Mouse (Mus musculus): ENCODE results near the gene Thy1. TPM values are rescaled to one million over a fixed set of nuclear protein-coding genes. Genes with fewer than 3 reads are reported as not detected.
A peak's percentile ranks its signal among the peaks of the same experiment; 100 is the strongest.

Gene Thy1
- polyA plus RNA-seq, 1 experiment from 2014 or later = 0.15 TPM

DNA sequence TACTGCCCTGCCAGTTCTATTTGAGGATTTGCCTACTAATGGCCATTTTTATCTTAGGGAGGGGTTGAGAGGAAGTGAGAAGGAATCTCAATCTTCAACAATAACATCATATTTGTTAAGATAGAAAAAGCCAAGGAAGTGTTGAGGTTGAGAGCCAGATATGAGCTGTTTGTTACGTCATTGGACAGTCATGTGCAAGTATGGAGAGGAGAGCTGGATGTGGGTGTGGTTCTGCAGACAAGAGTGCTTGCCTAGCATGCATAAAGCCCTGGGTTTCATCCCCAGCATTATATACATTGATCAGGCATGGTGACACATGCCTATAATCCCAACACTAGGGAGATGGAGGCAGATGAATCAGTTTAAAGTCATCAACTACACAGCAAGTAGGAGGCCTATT is 10.8 kb downstream of the Thy1 start:
- no peak for DNase-seq (ENCODE audit: low spot score)
- Histone ChIP-seq H3K27ac (no peak overlapping the region), H3K4me1 (no peaks in the 10 kb centered on the region), H3K36me3 (no peaks in the 10 kb centered on the region), H3K4me3 (no peak overlapping the region), H3K9me3 (no peaks in the 10 kb centered on the region), H3K27me3 (ENCODE audit: insufficient read depth, poor library complexity, severe bottlenecking) (peaks cover 14% of the 10 kb centered on the region; the same call in 1 of the 2 replicates)
- 50% methylated on average over 1 of the region's 1 CpGs for WGBS

DNA sequence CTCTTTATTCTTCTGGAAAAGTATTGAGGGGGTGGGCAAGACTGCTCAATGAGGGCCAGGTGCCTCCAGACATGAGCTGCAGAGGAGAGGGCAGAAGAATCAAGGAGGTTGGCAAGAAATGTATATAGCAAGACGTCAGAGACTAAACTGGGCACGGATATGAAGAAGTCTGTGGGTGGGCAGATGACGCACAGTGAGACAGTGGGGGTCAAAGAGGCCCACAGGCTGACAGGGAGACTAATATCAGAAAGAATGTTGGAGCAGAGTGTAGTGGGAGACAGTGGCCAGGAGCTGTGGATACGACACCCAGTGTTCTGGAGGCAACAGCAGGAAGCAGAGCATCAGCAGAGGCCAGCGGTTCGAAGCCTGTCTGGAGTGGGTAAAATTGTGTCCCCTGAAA is 15.4 kb downstream of the Thy1 start:
- Histone ChIP-seq H3K36me3 (no peaks in the 10 kb centered on the region), H3K27ac (no peak overlapping the region), H3K9me3 (no peaks in the 10 kb centered on the region), H3K4me1 (no peaks in the 10 kb centered on the region), H3K27me3 (ENCODE audit: insufficient read depth, poor library complexity, severe bottlenecking) (peaks cover 18% of the 10 kb centered on the region; the same call in 1 of the 2 replicates), H3K4me3 (no peak overlapping the region)
- WGBS = 65% methylated on average over 6 of the region's 6 CpGs
- no peak for DNase-seq (ENCODE audit: low spot score)

DNA sequence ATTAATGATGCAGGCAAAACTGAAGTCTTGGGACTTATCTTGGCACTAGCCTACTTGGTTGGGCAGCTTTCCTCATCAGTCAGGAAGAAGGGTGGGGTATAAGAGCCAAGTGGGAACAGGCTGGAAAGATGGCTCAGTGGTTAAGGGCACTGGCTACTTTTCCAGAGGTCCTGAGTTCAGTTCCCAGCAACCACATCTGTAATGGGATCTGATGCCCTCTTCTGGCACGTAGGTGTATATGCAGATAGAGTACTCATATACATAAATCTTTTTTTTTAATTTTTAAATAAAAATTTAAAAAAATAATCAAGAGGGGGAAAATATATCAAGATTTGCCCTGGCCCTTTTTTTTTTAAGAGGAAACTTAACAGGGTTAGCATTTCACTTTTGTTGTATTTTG is 22.0 kb downstream of the Thy1 start:
- Histone ChIP-seq H3K4me3 (no peak overlapping the region), H3K27ac (no peak overlapping the region), H3K4me1 (peaks cover 25% of the 10 kb centered on the region), H3K9me3 (no peaks in the 10 kb centered on the region), H3K36me3 (no peaks in the 10 kb centered on the region), H3K27me3 (ENCODE audit: insufficient read depth, poor library complexity, severe bottlenecking) (0 out of 2 replicates have a peak, but pooled peaks cover 6% of the 10 kb centered on the region)
- no peak for DNase-seq (ENCODE audit: low spot score)
- WGBS = 33% methylated on average over 1 of the region's 1 CpGs

DNA sequence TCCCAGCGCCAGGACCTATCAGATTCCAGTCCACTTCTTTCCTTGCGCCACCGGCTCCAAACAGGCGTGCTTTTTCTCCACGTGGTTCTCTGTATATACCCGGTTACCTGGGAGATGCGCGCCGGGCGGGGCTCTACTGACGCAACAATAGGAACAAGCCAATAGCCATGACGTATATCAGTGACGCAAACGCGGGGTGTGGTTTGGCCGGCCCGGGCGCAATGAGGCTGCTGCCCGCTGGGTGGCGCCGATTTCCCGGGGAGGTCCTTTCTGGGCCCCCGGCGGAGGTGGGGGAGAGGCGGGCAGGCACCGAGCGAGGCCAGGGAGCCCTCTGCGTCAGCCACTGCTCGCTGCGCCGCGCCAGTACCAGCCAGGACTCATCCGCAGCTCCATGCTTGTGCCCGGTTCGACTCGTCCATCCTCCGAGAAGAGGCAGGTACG is 23.6 kb downstream of the Thy1 start, which contains the start of gene Usp2:
Gene Usp2 (plus strand): TSS at position 237 of the 441 bp plus-strand sequence.
- H3K4me3 ChIP-seq = peak within 1 kb of the TSS; percentile 61
- H3K27ac ChIP-seq = peak within 1 kb of the TSS; percentile 80
- DNase-seq (ENCODE audit: low spot score) = peak; percentile 99
- H3K36me3 ChIP-seq = no peaks in the 10 kb centered on the region
- H3K27me3 ChIP-seq (ENCODE audit: insufficient read depth, poor library complexity, severe bottlenecking) = no peaks in the 10 kb centered on the region
- H3K9me3 ChIP-seq = no peaks in the 10 kb centered on the region
- WGBS = 0% methylated on average over 38 of the region's 38 CpGs
- peaks cover 41% of the 10 kb centered on the region for H3K4me1 ChIP-seq

DNA sequence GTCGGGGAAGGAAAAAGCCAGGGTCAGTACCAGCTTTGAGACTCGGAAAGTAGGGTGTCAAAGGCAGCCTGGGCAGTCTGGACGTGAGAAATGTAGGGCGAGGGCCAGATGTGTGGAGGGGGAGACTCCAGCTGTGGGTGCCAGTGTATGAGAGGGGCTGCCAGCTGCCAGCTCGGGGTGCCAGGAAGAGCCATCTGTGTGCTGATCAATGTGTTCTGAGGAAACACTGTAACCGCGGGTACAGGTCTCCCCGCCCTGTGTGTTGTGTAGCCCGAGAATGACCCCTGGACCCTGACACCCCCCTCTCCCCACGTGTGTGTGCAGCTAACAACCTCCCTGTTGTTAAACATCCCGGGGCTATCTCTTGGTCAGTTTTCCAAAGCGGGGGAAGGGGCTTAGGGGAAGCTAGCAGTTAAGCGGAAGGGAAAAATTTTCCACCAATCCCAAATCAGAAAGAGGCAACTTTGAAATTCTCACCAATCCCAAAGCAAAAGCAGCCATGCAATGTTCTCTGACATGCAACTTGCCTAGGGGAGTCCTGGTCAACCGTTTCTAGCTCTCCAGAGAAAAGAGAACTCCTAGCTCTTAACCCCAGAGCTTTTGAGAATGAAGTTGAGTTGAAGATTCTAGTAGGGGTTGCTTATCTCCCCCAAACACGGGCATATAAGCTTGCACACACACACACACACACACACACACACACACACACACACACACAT is 24.2 kb downstream of the Thy1 start:
- no peaks in the 10 kb centered on the region for H3K27me3 ChIP-seq (ENCODE audit: insufficient read depth, poor library complexity, severe bottlenecking)
- peaks cover 47% of the 10 kb centered on the region for H3K4me1 ChIP-seq
- DNase-seq (ENCODE audit: low spot score) = no peak
- H3K9me3 ChIP-seq = no peaks in the 10 kb centered on the region
- H3K4me3 ChIP-seq = peak overlapping the region; percentile 61
- peak overlapping the region; percentile 80 for H3K27ac ChIP-seq
- WGBS = 4% methylated on average over 15 of the region's 15 CpGs
- H3K36me3 ChIP-seq = no peaks in the 10 kb centered on the region

DNA sequence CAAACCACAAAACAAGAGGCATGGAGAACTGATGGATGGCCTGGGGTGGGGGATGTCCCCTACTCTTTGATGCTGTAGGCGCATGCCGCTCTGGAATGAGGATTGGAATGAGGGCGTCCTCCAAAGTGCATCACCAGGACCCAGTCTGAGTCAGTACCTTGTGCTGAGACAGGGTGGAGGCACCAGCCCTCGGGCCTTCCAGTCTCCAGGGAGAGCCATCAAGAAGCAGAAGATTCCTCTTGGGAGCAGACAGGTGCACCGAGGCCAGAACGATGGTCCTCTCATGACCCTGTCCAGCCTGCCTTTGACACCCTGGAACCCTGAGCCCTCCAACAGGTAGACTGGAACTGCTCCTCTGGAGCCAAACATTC is 24.8 kb downstream of the Thy1 start:
- H3K4me1 ChIP-seq = peaks cover 53% of the 10 kb centered on the region
- peak overlapping the region; percentile 61 for H3K4me3 ChIP-seq
- H3K27me3 ChIP-seq (ENCODE audit: insufficient read depth, poor library complexity, severe bottlenecking) = no peaks in the 10 kb centered on the region
- peak overlapping the region; percentile 80 for H3K27ac ChIP-seq
- WGBS = 54% methylated on average over 6 of the region's 6 CpGs
- no peak for DNase-seq (ENCODE audit: low spot score)
- H3K9me3 ChIP-seq = no peaks in the 10 kb centered on the region
- H3K36me3 ChIP-seq = no peaks in the 10 kb centered on the region

DNA sequence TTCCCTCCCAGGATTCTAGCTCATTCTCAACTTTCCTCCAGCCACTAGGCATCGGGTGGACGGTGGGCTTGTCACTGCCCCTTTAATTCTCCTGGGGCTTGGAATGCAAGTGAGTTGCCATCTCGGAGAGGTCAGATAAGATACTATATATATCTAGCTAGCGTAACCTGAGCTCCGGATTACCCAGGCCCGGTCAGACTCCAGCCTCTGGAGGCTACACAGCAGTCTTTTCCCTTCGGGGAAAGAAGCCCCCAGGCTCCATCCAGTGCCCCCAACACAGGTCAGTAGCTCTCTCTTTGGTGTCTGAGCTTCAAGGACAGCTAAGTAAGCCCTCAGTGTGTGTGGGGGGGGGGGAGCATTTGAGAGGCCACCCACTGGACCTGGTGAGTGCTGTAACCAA is 26.1 kb downstream of the Thy1 start:
- Histone ChIP-seq H3K27me3 (ENCODE audit: insufficient read depth, poor library complexity, severe bottlenecking) (no peaks in the 10 kb centered on the region), H3K9me3 (no peaks in the 10 kb centered on the region), H3K36me3 (no peaks in the 10 kb centered on the region; the same call in 1 of the 2 replicates), H3K27ac (peak overlapping the region; percentile 90), H3K4me3 (peak overlapping the region; percentile 56), H3K4me1 (peaks cover 60% of the 10 kb centered on the region)
- WGBS = 2% methylated on average over 7 of the region's 7 CpGs
- DNase-seq (ENCODE audit: low spot score) = no peak

DNA sequence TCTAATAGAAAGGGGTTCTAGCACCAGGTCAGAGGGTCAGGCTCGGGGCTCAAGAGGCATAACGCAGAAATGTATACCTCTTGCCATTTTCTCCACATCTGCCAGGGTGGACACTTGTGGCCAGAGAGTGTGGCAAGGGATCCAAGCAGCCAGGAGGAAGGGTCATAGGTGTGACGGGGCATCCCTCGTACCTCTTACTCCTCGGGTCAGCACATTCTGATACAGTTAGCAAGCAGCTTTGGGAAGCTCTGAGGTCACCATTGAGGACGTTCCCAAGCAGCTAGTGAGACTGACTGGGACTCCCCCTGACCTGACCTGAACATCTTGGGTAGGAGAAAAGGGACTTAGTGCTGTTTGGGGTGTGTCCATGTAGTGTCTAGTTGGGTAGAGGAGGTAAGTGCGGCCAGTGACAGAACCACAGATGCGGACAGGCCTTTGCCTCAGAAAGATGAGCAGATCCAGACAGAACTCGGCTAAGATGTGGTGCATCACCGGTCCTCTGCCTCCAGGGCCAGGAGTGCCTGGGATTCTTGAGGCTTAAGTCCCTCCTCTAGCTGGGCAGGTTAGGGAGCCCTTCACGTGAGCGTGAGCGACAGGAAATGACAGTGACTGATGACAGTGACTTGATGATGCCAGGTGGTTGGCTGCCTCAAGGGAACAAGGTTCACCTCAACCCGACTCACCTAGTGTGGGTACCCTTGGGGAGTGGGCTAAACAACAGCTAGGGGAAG is 27.1 kb downstream of the Thy1 start:
- peaks cover 3% of the 10 kb centered on the region; the same call in 1 of the 2 replicates for H3K36me3 ChIP-seq
- H3K27ac ChIP-seq = peak overlapping the region; percentile 90
- no peaks in the 10 kb centered on the region for H3K9me3 ChIP-seq
- DNase-seq (ENCODE audit: low spot score) = no peak
- peak overlapping the region; percentile 56 for H3K4me3 ChIP-seq
- WGBS = 30% methylated on average over 14 of the region's 14 CpGs
- H3K4me1 ChIP-seq = peaks cover 64% of the 10 kb centered on the region
- H3K27me3 ChIP-seq (ENCODE audit: insufficient read depth, poor library complexity, severe bottlenecking) = no peaks in the 10 kb centered on the region

DNA sequence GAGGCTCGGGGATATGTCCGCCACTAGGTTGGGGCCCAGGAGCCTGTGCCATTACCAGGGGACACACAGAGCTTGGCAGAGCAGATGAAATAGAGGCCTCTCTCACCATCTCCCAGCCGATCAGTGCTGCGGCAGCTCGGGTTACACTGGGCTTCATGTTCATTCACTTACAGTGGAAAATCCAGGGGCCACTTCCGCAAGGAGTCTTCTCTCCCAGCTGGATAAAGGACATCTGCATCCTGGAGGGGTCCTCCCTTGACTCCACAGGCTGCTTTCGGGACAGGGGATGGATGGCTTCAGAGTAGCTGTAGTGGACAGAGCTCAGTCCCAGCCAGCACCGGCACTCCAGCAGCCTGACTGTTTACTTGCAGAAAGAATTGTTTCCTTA is 27.7 kb downstream of the Thy1 start:
- H3K27ac ChIP-seq = peak overlapping the region; percentile 90
- no peak for DNase-seq (ENCODE audit: low spot score)
- 17% methylated on average over 8 of the region's 8 CpGs for WGBS
- H3K9me3 ChIP-seq = no peaks in the 10 kb centered on the region
- H3K4me3 ChIP-seq = peak overlapping the region; percentile 56
- no peaks in the 10 kb centered on the region for H3K27me3 ChIP-seq (ENCODE audit: insufficient read depth, poor library complexity, severe bottlenecking)
- peaks cover 69% of the 10 kb centered on the region for H3K4me1 ChIP-seq
- peaks cover 9% of the 10 kb centered on the region for H3K36me3 ChIP-seq

DNA sequence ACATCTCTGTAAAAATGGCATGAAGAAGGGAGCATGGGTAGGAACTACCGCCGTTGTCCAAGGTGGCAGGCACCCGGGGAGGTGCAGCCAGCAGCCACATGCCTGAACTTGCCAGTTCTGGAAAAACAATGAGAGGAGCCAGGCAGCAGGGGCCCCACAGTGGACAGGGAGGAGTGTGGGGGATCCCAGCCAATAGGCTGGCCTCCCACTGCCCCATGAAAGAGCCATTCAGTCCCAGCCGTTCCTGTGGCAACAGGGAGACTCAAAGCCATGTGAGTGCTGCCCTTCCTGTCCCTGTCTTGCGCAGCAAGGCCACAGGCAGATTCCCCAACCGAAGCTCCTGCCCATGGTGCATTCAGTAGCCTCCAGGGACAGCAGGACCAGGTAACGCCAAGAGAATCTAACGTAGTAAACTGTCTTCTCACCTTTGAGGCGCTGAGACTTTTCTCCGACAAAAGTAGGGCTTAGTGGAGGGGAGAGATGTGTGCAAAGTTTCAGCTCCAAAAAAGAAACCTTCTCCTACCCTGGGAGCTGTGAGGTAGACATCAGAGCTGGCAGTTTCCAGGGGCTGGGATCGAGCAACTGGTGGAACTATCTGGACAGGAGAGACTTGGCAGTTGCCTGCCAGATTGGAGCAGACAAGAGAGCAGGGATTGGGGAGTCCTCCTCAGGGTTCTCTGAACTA is 28.9 kb downstream of the Thy1 start:
- peak overlapping the region; percentile 77 for H3K27ac ChIP-seq
- no peaks in the 10 kb centered on the region for H3K27me3 ChIP-seq (ENCODE audit: insufficient read depth, poor library complexity, severe bottlenecking)
- 28% methylated on average over 11 of the region's 11 CpGs for WGBS
- H3K9me3 ChIP-seq = no peaks in the 10 kb centered on the region
- peaks cover 13% of the 10 kb centered on the region for H3K36me3 ChIP-seq
- H3K4me3 ChIP-seq = peak overlapping the region; percentile 12; the same call in 1 of the 2 replicates
- peaks cover 81% of the 10 kb centered on the region for H3K4me1 ChIP-seq
- peak; percentile 86 for DNase-seq (ENCODE audit: low spot score)

DNA sequence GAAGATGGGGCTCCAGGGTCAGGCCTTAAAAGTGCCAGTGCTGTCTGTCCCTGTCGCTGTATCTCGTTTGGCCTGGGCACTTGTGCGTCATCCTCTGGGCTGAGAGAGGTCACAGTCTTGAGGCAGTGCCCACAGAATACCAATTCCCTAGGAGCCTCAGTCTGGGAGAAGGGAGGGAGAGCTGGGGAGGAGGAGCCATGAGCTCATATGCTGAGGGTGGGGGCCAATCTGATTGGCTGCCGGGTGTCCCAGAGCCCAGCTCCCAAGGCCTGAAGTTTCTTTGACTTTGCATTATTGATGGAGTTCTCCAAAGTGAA is 29.4 kb downstream of the Thy1 start:
- H3K27me3 ChIP-seq (ENCODE audit: insufficient read depth, poor library complexity, severe bottlenecking) = no peaks in the 10 kb centered on the region
- 24% methylated on average over 4 of the region's 4 CpGs for WGBS
- peak overlapping the region; percentile 77 for H3K27ac ChIP-seq
- peaks cover 82% of the 10 kb centered on the region for H3K4me1 ChIP-seq
- DNase-seq (ENCODE audit: low spot score) = no peak
- peak overlapping the region; percentile 12; the same call in 1 of the 2 replicates for H3K4me3 ChIP-seq
- peaks cover 14% of the 10 kb centered on the region for H3K36me3 ChIP-seq
- no peaks in the 10 kb centered on the region for H3K9me3 ChIP-seq

DNA sequence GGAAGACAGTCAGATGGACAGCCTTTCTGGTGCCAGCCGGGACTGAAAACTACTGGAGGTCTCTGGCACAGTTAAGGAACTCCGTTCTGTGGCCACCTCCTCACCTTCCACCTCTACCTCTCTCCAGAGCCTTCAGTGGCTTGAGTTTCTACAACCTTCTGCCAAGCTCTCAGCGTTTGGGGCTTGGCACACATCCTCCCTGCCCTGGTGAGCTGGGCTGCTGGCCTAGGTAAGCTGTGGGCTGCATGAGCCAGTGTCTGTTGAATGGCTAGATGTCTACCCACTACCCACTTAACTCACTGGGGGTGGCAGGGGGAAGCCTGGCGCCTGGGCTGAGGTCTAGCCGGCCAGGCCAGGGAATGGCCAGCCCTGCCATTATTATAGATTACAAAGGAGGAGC is 29.9 kb downstream of the Thy1 start:
- Histone ChIP-seq H3K4me1 (peaks cover 82% of the 10 kb centered on the region), H3K27ac (peak overlapping the region; percentile 77), H3K27me3 (ENCODE audit: insufficient read depth, poor library complexity, severe bottlenecking) (no peaks in the 10 kb centered on the region), H3K36me3 (peaks cover 15% of the 10 kb centered on the region), H3K9me3 (no peaks in the 10 kb centered on the region), H3K4me3 (no peak overlapping the region)
- 58% methylated on average over 5 of the region's 5 CpGs for WGBS
- no peak for DNase-seq (ENCODE audit: low spot score)

Data from heart, embryonic 10.5 days (tissue).